Mouse (Mus musculus): ENCODE results near the gene Ppp1r36. TPM values are rescaled to one million over a fixed set of nuclear protein-coding genes. Genes with fewer than 3 reads are reported as not detected.

Gene Ppp1r36
- polyA plus RNA-seq (2014; fragmentation: Nextera tagmentation; extraction: Ambion mirVana), result 3.5 and 3.8 TPM in 2 replicates

- H3K36me3 ChIP-seq (ENCODE audit: control insufficient read depth, insufficient read depth, low read length), result no peaks in the 10 kb centered on the region
- ATAC-seq (ENCODE audit: insufficient number of reproducible peaks, low FRiP score, low TSS enrichment, low read depth) (peak; percentile 62; the same call in 1 of the 2 replicates), DNase-seq (ENCODE audit: low spot score) (peak; percentile 66)
- 0 out of 2 replicates have a peak within 1 kb of the TSS, but pooled peaks have one; percentile 21 for H3K27ac ChIP-seq (replicated peaks; ENCODE audit: low read depth, low read length)
- no peaks in the 10 kb centered on the region for H3K9me3 ChIP-seq (ENCODE audit: control insufficient read depth, low read length)
- peak within 1 kb of the TSS; percentile 53 for H3K9ac ChIP-seq (ENCODE audit: low read length)
- WGBS, result under 1% methylated on average over 37 of the region's 37 CpGs
- peak within 1 kb of the TSS; percentile 61 for H3K4me2 ChIP-seq (ENCODE audit: low read depth, severe bottlenecking)
- H3K27me3 ChIP-seq (ENCODE audit: control insufficient read depth, insufficient read depth, low read length), result no peaks in the 10 kb centered on the region
- peaks cover 4% of the 10 kb centered on the region; the same call in 1 of the 2 replicates for H3K4me1 ChIP-seq (ENCODE audit: control insufficient read depth, insufficient read depth, low read length)
- peak within 1 kb of the TSS; percentile 33 for H3K4me3 ChIP-seq (ENCODE audit: low read depth, low read length)
Observed at GRCm38 (mm10) chr12:76417433-76417854, at the start of gene Ppp1r36. Ppp1r36 (plus strand) TSS chr12:76417538.

GRCm38 (mm10) chr12:76368201-76368789, 49.0 kb upstream of the Ppp1r36 start:
- peak overlapping the region; percentile 84 for H3K4me2 ChIP-seq (ENCODE audit: low read depth, severe bottlenecking)
- no peaks in the 10 kb centered on the region for H3K36me3 ChIP-seq (ENCODE audit: control insufficient read depth, insufficient read depth, low read length)
- peak overlapping the region; percentile 96 for H3K27ac ChIP-seq (replicated peaks; ENCODE audit: low read depth, low read length)
- H3K9me3 ChIP-seq (ENCODE audit: control insufficient read depth, low read length), result no peaks in the 10 kb centered on the region
- H3K27me3 ChIP-seq (ENCODE audit: control insufficient read depth, insufficient read depth, low read length), result no peaks in the 10 kb centered on the region
- H3K4me3 ChIP-seq (ENCODE audit: low read depth, low read length), result peak overlapping the region; percentile 60
- DNase-seq (ENCODE audit: low spot score), result no peak
- 5% methylated on average over 9 of the region's 9 CpGs for WGBS
- ATAC-seq (ENCODE audit: insufficient number of reproducible peaks, low FRiP score, low TSS enrichment, low read depth), result no peak
- H3K4me1 ChIP-seq (ENCODE audit: control insufficient read depth, insufficient read depth, low read length), result peaks cover 25% of the 10 kb centered on the region
- H3K9ac ChIP-seq (ENCODE audit: low read length), result peak overlapping the region; percentile 82

- peaks cover 25% of the 10 kb centered on the region for H3K4me1 ChIP-seq (ENCODE audit: control insufficient read depth, insufficient read depth, low read length)
- WGBS, result under 1% methylated on average over 26 of the region's 26 CpGs
- H3K4me3 ChIP-seq (ENCODE audit: low read depth, low read length), result peak overlapping the region; percentile 60
- H3K4me2 ChIP-seq (ENCODE audit: low read depth, severe bottlenecking), result peak overlapping the region; percentile 84
- no peaks in the 10 kb centered on the region for H3K36me3 ChIP-seq (ENCODE audit: control insufficient read depth, insufficient read depth, low read length)
- H3K9ac ChIP-seq (ENCODE audit: low read length), result peak overlapping the region; percentile 82
- ATAC-seq (ENCODE audit: insufficient number of reproducible peaks, low FRiP score, low TSS enrichment, low read depth), result 0 out of 2 replicates have a peak, but pooled peaks have one; percentile 8
- H3K9me3 ChIP-seq (ENCODE audit: control insufficient read depth, low read length), result no peaks in the 10 kb centered on the region
- peak overlapping the region; percentile 96 for H3K27ac ChIP-seq (replicated peaks; ENCODE audit: low read depth, low read length)
- no peaks in the 10 kb centered on the region for H3K27me3 ChIP-seq (ENCODE audit: control insufficient read depth, insufficient read depth, low read length)
- peak; percentile 78 for DNase-seq (ENCODE audit: low spot score)
Observed at GRCm38 (mm10) chr12:76368790-76369205, 48.5 kb upstream of the Ppp1r36 start.

GRCm38 (mm10) chr12:76369206-76369977, 47.9 kb upstream of the Ppp1r36 start, which contains the start of gene Zbtb25:
Zbtb25 (minus strand) TSS chr12:76369602.
- WGBS, result 0% methylated on average over 90 of the region's 96 CpGs
- Histone ChIP-seq H3K9me3 (ENCODE audit: control insufficient read depth, low read length) (no peaks in the 10 kb centered on the region), H3K4me3 (ENCODE audit: low read depth, low read length) (peak within 1 kb of the TSS; percentile 60), H3K27ac (replicated peaks; ENCODE audit: low read depth, low read length) (peak within 1 kb of the TSS; percentile 96), H3K4me1 (ENCODE audit: control insufficient read depth, insufficient read depth, low read length) (peaks cover 26% of the 10 kb centered on the region), H3K27me3 (ENCODE audit: control insufficient read depth, insufficient read depth, low read length) (no peaks in the 10 kb centered on the region), H3K36me3 (ENCODE audit: control insufficient read depth, insufficient read depth, low read length) (no peaks in the 10 kb centered on the region), H3K9ac (ENCODE audit: low read length) (peak within 1 kb of the TSS; percentile 82), H3K4me2 (ENCODE audit: low read depth, severe bottlenecking) (peak within 1 kb of the TSS; percentile 84)
- DNase-seq (ENCODE audit: low spot score), result peak; percentile 84
- ATAC-seq (ENCODE audit: insufficient number of reproducible peaks, low FRiP score, low TSS enrichment, low read depth), result peak; percentile 67

- Histone ChIP-seq H3K9me3 (ENCODE audit: control insufficient read depth, low read length) (no peaks in the 10 kb centered on the region), H3K4me3 (ENCODE audit: low read depth, low read length) (peak within 1 kb of the TSS; percentile 60), H3K27me3 (ENCODE audit: control insufficient read depth, insufficient read depth, low read length) (no peaks in the 10 kb centered on the region), H3K36me3 (ENCODE audit: control insufficient read depth, insufficient read depth, low read length) (no peaks in the 10 kb centered on the region), H3K4me2 (ENCODE audit: low read depth, severe bottlenecking) (peak within 1 kb of the TSS; percentile 84), H3K27ac (replicated peaks; ENCODE audit: low read depth, low read length) (peak within 1 kb of the TSS; percentile 96), H3K4me1 (ENCODE audit: control insufficient read depth, insufficient read depth, low read length) (peaks cover 29% of the 10 kb centered on the region), H3K9ac (ENCODE audit: low read length) (peak within 1 kb of the TSS; percentile 82)
- peak; percentile 84 for DNase-seq (ENCODE audit: low spot score)
- 0% methylated on average over 67 of the region's 99 CpGs for WGBS
- ATAC-seq (ENCODE audit: insufficient number of reproducible peaks, low FRiP score, low TSS enrichment, low read depth), result peak; percentile 69
Observed at GRCm38 (mm10) chr12:76369978-76370830, 47.1 kb upstream of the Ppp1r36 start, which contains the start of gene Zbtb1. Zbtb1 (plus strand) TSS chr12:76370266.

GRCm38 (mm10) chr12:76370831-76371571, 46.3 kb upstream of the Ppp1r36 start:
- WGBS, result under 1% methylated on average over 61 of the region's 63 CpGs
- Histone ChIP-seq H3K27me3 (ENCODE audit: control insufficient read depth, insufficient read depth, low read length) (no peaks in the 10 kb centered on the region), H3K27ac (replicated peaks; ENCODE audit: low read depth, low read length) (peak overlapping the region; percentile 96), H3K9ac (ENCODE audit: low read length) (peak overlapping the region; percentile 82), H3K36me3 (ENCODE audit: control insufficient read depth, insufficient read depth, low read length) (no peaks in the 10 kb centered on the region), H3K9me3 (ENCODE audit: control insufficient read depth, low read length) (no peaks in the 10 kb centered on the region), H3K4me2 (ENCODE audit: low read depth, severe bottlenecking) (peak overlapping the region; percentile 84), H3K4me1 (ENCODE audit: control insufficient read depth, insufficient read depth, low read length) (peaks cover 29% of the 10 kb centered on the region), H3K4me3 (ENCODE audit: low read depth, low read length) (peak overlapping the region; percentile 60)
- ATAC-seq (ENCODE audit: insufficient number of reproducible peaks, low FRiP score, low TSS enrichment, low read depth) (peak; percentile 45), DNase-seq (ENCODE audit: low spot score) (peak; percentile 83)

- Histone ChIP-seq H3K4me1 (ENCODE audit: control insufficient read depth, insufficient read depth, low read length) (peaks cover 25% of the 10 kb centered on the region), H3K36me3 (ENCODE audit: control insufficient read depth, insufficient read depth, low read length) (no peaks in the 10 kb centered on the region), H3K27ac (replicated peaks; ENCODE audit: low read depth, low read length) (no peak overlapping the region), H3K4me2 (ENCODE audit: low read depth, severe bottlenecking) (peak overlapping the region; percentile 84), H3K9me3 (ENCODE audit: control insufficient read depth, low read length) (no peaks in the 10 kb centered on the region), H3K9ac (ENCODE audit: low read length) (no peak overlapping the region), H3K27me3 (ENCODE audit: control insufficient read depth, insufficient read depth, low read length) (no peaks in the 10 kb centered on the region), H3K4me3 (ENCODE audit: low read depth, low read length) (no peak overlapping the region)
- ATAC-seq (ENCODE audit: insufficient number of reproducible peaks, low FRiP score, low TSS enrichment, low read depth) (no peak), DNase-seq (ENCODE audit: low spot score) (no peak)
- 29% methylated on average over 7 of the region's 7 CpGs for WGBS
Observed at GRCm38 (mm10) chr12:76372046-76372445, 45.3 kb upstream of the Ppp1r36 start.

All from limb, embryonic 11.5 days (tissue).